Mouse (Mus musculus) liver, embryonic 13.5 days (tissue): ENCODE measurements around the gene Camta1. TPM values are rescaled to one million over a fixed set of nuclear protein-coding genes. Genes with fewer than 3 reads are reported as not detected.

Experiments used
- ATAC-seq: fragments of 200-750 bp; cut with Nextera tagmentation; 2 replicates; pipeline ENCODE4 v1.8.0; 2017; ENCODE audit warnings: low read depth, mild to moderate bottlenecking, moderate number of reproducible peaks, moderate library complexity
- DNase-seq: peaks from one replicate; pipeline ENCODE4 v3.0.0; 2022
- H3K27ac ChIP-seq: fragments of 300-500 bp; sonication (generic); 2 replicates; pipeline ENCODE4 v1.5.1; 2015; ENCODE audit warnings: moderate library complexity, mild to moderate bottlenecking, inconsistent platforms
- H3K27me3 ChIP-seq: fragments of 300-500 bp; sonication (generic); 2 replicates; pipeline ENCODE4 v1.6.1; 2015; ENCODE audit warnings: mild to moderate bottlenecking, inconsistent platforms
- H3K36me3 ChIP-seq: fragments of 300-500 bp; sonication (generic); 2 replicates; pipeline ENCODE4 v1.6.1; 2015; ENCODE audit warnings: mild to moderate bottlenecking, inconsistent platforms
- H3K4me1 ChIP-seq: fragments of 300-500 bp; sonication (generic); replicated peaks from 2 replicates; pipeline ENCODE4 v1.6.1; 2015; ENCODE audit warnings: inconsistent platforms
- H3K4me2 ChIP-seq: fragments of 300-500 bp; sonication (generic); 2 replicates; pipeline ENCODE4 v1.6.1; 2015; ENCODE audit warnings: inconsistent platforms, mild to moderate bottlenecking, moderate library complexity
- H3K4me3 ChIP-seq: fragments of 300-500 bp; sonication (generic); replicated peaks from 2 replicates; pipeline ENCODE4 v1.5.1; 2015; ENCODE audit warnings: mild to moderate bottlenecking, inconsistent platforms
- H3K9ac ChIP-seq: fragments of 300-500 bp; sonication (generic); 2 replicates; pipeline ENCODE4 v1.6.1; 2015; ENCODE audit warnings: mild to moderate bottlenecking, inconsistent platforms
- H3K9me3 ChIP-seq: fragments of 300-500 bp; sonication (generic); replicated peaks from 2 replicates; pipeline ENCODE4 v1.6.1; 2016; ENCODE audit warnings: inconsistent platforms
- WGBS: fragments of 180-500 bp; shearing (Covaris S2); methylation state at CpG from one replicate; pipeline ENCODE4 v1.1.7; 2015; ENCODE audit not compliant: insufficient replicate concordance; 5-methylcytosine and 5-hydroxymethylcytosine counted together
- polyA plus RNA-seq: library from polyadenylated mRNA; unstranded; fragments of >200 nt; fragmentation: Nextera tagmentation; extraction: Ambion mirVana; gene quantifications from 2 replicates; pipeline ENCODE4 v1.2.1, GENCODE M21; 2015

The Camta1 gene
- 43.6 and 47.8 TPM in 2 replicates for polyA plus RNA-seq

- H3K4me2 ChIP-seq = peak within 1 kb of the TSS; percentile 99
- H3K9me3 ChIP-seq = no peaks in the 10 kb centered on the region
- WGBS = under 1% methylated on average over 83 of the region's 85 CpGs
- DNase-seq = peak; percentile 98
- peaks cover 3% of the 10 kb centered on the region; the same call in 1 of the 2 replicates for H3K36me3 ChIP-seq
- peaks cover 51% of the 10 kb centered on the region for H3K4me1 ChIP-seq
- H3K27ac ChIP-seq = peak within 1 kb of the TSS; percentile 82
- peak within 1 kb of the TSS; percentile 89 for H3K9ac ChIP-seq
- peaks cover 3% of the 10 kb centered on the region; the same call in 1 of the 2 replicates for H3K27me3 ChIP-seq
- ATAC-seq = peak; percentile 94
- H3K4me3 ChIP-seq = peak within 1 kb of the TSS; percentile 83
Measured at GRCm38 (mm10) chr4:151861806-151862739, at the start of gene Camta1. TSS of gene Camta1 (minus strand) at chr4:151861876.

GRCm38 (mm10) chr4:151908809-151909208 is 47.1 kb upstream of the Camta1 start:
- WGBS = 58% methylated on average over 8 of the region's 8 CpGs
- peaks cover 17% of the 10 kb centered on the region; the same call in 1 of the 2 replicates for H3K27me3 ChIP-seq
- no peaks in the 10 kb centered on the region for H3K36me3 ChIP-seq
- peaks cover 9% of the 10 kb centered on the region for H3K4me1 ChIP-seq
- DNase-seq (no peak), ATAC-seq (no peak)
- no peak overlapping the region for H3K4me3 ChIP-seq
- H3K9me3 ChIP-seq = no peaks in the 10 kb centered on the region
- no peak overlapping the region for H3K9ac ChIP-seq
- H3K4me2 ChIP-seq = no peak overlapping the region
- no peak overlapping the region for H3K27ac ChIP-seq

DNA sequence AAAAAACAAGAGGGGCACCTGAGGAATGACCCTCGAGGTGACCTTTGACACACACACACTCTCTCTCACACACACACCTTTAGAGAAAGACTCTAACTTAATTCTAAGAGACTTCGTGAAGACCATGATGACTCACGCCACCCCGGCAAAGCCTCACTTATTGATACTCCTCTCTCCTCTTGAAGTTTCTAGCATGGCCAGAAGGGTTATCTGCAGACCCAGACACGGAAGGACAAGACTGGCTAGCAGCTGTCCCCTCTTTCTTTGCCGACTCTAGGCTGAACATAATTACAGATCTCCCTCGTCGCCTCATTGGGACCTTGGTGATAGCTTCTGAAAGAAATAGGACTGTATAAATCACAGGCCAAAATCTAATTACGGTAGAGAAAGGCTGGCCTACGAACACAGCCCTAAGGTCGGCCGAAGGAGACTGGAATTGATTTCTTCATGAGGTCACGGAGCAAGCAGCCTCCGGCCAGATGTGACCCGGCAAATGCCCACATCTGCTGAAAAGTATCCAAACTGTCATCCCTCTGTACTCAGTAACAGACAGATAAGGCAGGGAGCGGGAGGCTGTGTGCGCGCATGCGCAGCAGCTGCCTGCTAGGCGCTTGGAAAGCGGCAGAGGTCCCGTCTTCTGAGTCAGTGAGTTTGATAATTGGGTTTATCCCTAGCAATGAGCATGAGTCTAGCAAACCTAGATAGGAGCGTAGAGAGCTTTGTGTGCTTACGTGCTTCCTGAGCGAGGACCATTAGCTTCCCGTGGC is 46.1 kb upstream of the Camta1 start:
- H3K27ac ChIP-seq = no peak overlapping the region
- 60% methylated on average over 26 of the region's 26 CpGs for WGBS
- H3K4me3 ChIP-seq = no peak overlapping the region
- H3K36me3 ChIP-seq = no peaks in the 10 kb centered on the region
- H3K9ac ChIP-seq = no peak overlapping the region
- H3K9me3 ChIP-seq = no peaks in the 10 kb centered on the region
- H3K4me2 ChIP-seq = peak overlapping the region; percentile 25
- peak; percentile 51; the same call in 1 of the 2 replicates for ATAC-seq
- peak; percentile 30 for DNase-seq
- peaks cover 21% of the 10 kb centered on the region; the same call in 1 of the 2 replicates for H3K27me3 ChIP-seq
- H3K4me1 ChIP-seq = peaks cover 12% of the 10 kb centered on the region

- Histone ChIP-seq H3K9me3 (no peaks in the 10 kb centered on the region), H3K4me2 (no peak overlapping the region), H3K9ac (no peak overlapping the region), H3K4me1 (peaks cover 21% of the 10 kb centered on the region), H3K27me3 (peaks cover 26% of the 10 kb centered on the region; the same call in 1 of the 2 replicates), H3K36me3 (no peaks in the 10 kb centered on the region), H3K27ac (no peak overlapping the region), H3K4me3 (no peak overlapping the region)
- DNase-seq = no peak
- WGBS = 64% methylated on average over 4 of the region's 4 CpGs
- no peak for ATAC-seq
Measured at GRCm38 (mm10) chr4:151905621-151906020, 43.9 kb upstream of the Camta1 start.

DNA sequence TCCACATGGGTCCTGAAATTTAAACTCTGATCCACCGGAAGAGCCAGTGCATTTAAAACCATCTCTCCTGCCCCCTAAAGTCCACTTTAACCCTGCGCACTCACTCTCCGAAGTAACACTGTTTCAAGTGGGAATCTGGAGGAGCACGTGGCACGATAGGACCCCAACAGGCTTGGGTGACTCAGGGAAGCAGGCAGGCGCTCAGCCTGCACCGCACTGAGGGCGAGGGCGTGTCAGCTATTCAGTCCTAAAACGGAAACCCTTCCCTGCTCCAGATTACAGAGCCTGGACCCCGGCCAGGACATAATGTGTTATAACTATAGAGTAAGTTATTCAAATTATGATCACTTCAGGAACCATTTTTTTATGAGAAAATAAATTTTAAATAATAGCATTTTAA is 42.4 kb upstream of the Camta1 start:
- DNase-seq = no peak
- H3K9me3 ChIP-seq = 0 out of 2 replicates have a peak, but pooled peaks cover 4% of the 10 kb centered on the region
- no peaks in the 10 kb centered on the region for H3K36me3 ChIP-seq
- H3K9ac ChIP-seq = no peak overlapping the region
- H3K4me2 ChIP-seq = no peak overlapping the region
- peaks cover 21% of the 10 kb centered on the region for H3K4me1 ChIP-seq
- 47% methylated on average over 11 of the region's 11 CpGs for WGBS
- H3K4me3 ChIP-seq = no peak overlapping the region
- H3K27ac ChIP-seq = no peak overlapping the region
- H3K27me3 ChIP-seq = peaks cover 26% of the 10 kb centered on the region; the same call in 1 of the 2 replicates
- no peak for ATAC-seq

- no peak for DNase-seq
- no peak overlapping the region for H3K9ac ChIP-seq
- no peak overlapping the region for H3K4me2 ChIP-seq
- H3K27ac ChIP-seq = no peak overlapping the region
- no peak for ATAC-seq
- H3K4me1 ChIP-seq = peaks cover 19% of the 10 kb centered on the region
- H3K36me3 ChIP-seq = no peaks in the 10 kb centered on the region
- 0 out of 2 replicates have a peak, but pooled peaks cover 4% of the 10 kb centered on the region for H3K9me3 ChIP-seq
- H3K4me3 ChIP-seq = no peak overlapping the region
- WGBS = 30% methylated on average over 14 of the region's 14 CpGs
- peaks cover 19% of the 10 kb centered on the region; the same call in 1 of the 2 replicates for H3K27me3 ChIP-seq
Measured at GRCm38 (mm10) chr4:151902689-151903241, 41.1 kb upstream of the Camta1 start.

DNA sequence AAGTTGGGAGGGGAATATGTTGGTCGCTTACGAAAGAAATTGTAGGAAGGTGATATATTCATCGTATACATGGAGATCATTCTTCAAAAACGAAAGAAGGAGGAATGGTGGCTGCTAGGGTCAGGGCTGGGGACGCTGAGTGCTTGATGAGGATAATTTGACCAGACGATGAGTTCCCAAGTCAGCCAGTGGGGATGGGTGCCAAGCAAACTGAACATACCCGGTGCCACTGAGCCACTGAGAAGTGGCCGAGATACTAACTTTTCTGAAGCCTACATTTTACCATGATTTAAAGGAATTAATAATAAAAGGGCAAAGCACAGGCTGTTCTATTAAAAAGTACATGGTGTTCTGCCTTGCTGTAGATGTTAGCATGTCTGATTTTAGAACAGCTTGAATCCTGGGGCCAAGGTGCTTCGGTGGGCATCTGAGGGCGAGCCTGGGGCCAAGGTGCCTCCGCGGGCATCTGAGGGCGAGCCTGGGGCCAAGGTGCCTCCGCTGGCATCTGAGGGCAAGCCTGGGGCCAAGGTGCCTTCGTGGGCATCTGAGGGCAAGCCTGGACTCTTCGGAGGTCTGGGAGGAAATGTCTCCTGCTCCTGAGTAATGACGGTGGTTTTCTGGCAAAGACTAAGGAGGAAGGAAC is 40.5 kb upstream of the Camta1 start:
- no peaks in the 10 kb centered on the region for H3K36me3 ChIP-seq
- H3K4me1 ChIP-seq = peaks cover 15% of the 10 kb centered on the region
- no peak overlapping the region for H3K9ac ChIP-seq
- no peak overlapping the region for H3K4me3 ChIP-seq
- H3K27me3 ChIP-seq = peaks cover 13% of the 10 kb centered on the region; the same call in 1 of the 2 replicates
- no peak for DNase-seq
- no peak overlapping the region for H3K4me2 ChIP-seq
- 0 out of 2 replicates have a peak, but pooled peaks cover 4% of the 10 kb centered on the region for H3K9me3 ChIP-seq
- ATAC-seq = no peak
- WGBS = 49% methylated on average over 17 of the region's 17 CpGs
- no peak overlapping the region for H3K27ac ChIP-seq

DNA sequence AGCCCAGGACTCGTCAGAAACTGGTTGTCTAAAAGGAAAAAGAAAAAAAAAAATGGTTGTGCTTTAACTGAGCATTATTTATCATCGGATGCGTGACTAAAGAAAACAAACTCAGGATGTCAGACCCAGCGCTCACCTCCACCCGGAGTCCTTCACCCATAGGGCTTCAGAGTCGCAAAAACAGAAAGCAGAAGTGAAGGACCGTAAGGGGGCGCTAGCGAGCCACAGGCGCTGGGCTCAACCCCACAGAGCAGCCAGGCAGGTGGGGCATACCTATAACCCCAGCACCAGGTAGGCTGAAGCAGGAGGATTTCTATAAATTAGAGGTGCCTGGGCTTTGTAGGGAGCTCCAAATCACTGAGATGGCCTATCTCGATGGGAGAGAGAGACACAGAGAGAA is 39.7 kb upstream of the Camta1 start:
- Histone ChIP-seq H3K9ac (no peak overlapping the region), H3K9me3 (0 out of 2 replicates have a peak, but pooled peaks cover 4% of the 10 kb centered on the region), H3K4me1 (peaks cover 12% of the 10 kb centered on the region), H3K4me2 (no peak overlapping the region), H3K36me3 (no peaks in the 10 kb centered on the region), H3K27me3 (peaks cover 8% of the 10 kb centered on the region; the same call in 1 of the 2 replicates), H3K27ac (no peak overlapping the region), H3K4me3 (no peak overlapping the region)
- 42% methylated on average over 11 of the region's 11 CpGs for WGBS
- DNase-seq (peak; percentile 22), ATAC-seq (no peak)

- no peak overlapping the region for H3K9ac ChIP-seq
- H3K27me3 ChIP-seq = peaks cover 8% of the 10 kb centered on the region; the same call in 1 of the 2 replicates
- 0 out of 2 replicates have a peak, but pooled peaks cover 4% of the 10 kb centered on the region for H3K9me3 ChIP-seq
- 54% methylated on average over 6 of the region's 6 CpGs for WGBS
- ATAC-seq (no peak), DNase-seq (no peak)
- H3K36me3 ChIP-seq = no peaks in the 10 kb centered on the region
- peaks cover 12% of the 10 kb centered on the region for H3K4me1 ChIP-seq
- no peak overlapping the region for H3K27ac ChIP-seq
- H3K4me3 ChIP-seq = no peak overlapping the region
- H3K4me2 ChIP-seq = no peak overlapping the region
Measured at GRCm38 (mm10) chr4:151900735-151901134, 39.1 kb upstream of the Camta1 start.

GRCm38 (mm10) chr4:151899707-151900384 is 38.2 kb upstream of the Camta1 start:
- Histone ChIP-seq H3K4me1 (peaks cover 12% of the 10 kb centered on the region), H3K36me3 (no peaks in the 10 kb centered on the region), H3K4me2 (no peak overlapping the region), H3K27ac (no peak overlapping the region), H3K4me3 (no peak overlapping the region), H3K9ac (no peak overlapping the region), H3K27me3 (peaks cover 8% of the 10 kb centered on the region; the same call in 1 of the 2 replicates), H3K9me3 (peaks cover 11% of the 10 kb centered on the region; the same call in 1 of the 2 replicates)
- WGBS = 56% methylated on average over 11 of the region's 11 CpGs
- ATAC-seq = no peak
- DNase-seq = no peak
